Mouse (Mus musculus) liver, adult 2 months (tissue): ENCODE data around the gene Ceacam15.
"Not testable (repeated sequence)": the region's sequence is repeated elsewhere in the genome, so short reads cannot be mapped to it uniquely, and the experiment has no call there.

Experiments used
- CTCF ChIP-seq: fragments of 200-500 bp; IDR thresholded peaks from 2 replicates; pipeline ENCODE4 v1.5.1; 2011; ENCODE audit warnings: low read depth, low read length, control low read depth
- POLR2A ChIP-seq: fragments of 200-500 bp; IDR thresholded peaks from 2 replicates; pipeline ENCODE4 v1.6.1; 2011; ENCODE audit warnings: low read length, control low read depth; ENCODE audit not compliant: insufficient read depth; ENCODE audit errors: extremely low read depth

DNA sequence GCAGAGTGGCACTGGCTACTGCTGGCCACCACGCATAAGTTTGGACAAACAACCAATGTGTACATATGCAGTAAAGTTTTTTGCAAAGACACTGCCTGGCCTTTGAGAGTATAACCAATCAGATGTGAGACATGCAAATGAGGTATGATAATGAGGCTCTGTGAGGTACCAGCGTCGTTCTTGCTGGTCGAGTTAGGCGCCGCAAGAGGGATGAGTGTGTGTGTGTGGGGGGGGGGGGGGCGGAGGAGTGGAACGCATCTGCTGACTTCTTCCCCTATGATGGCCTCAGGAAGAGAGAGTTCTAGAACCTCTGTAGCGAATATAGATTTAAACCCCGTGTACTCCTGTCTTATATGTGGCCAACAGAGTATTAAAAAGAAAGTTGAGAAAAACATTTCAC, 41.6 kb downstream of the Ceacam15 start:
- not testable (repeated sequence) for TF ChIP-seq CTCF, POLR2A
